Mouse (Mus musculus) brain, adult 2 months (tissue): ENCODE data around the gene Ajm1.

Experiments used
- DNase-seq: peaks from one replicate; pipeline ENCODE4 v3.0.0; 2011; ENCODE audit warnings: low read depth, low spot score

Ajm1 gene

DNA sequence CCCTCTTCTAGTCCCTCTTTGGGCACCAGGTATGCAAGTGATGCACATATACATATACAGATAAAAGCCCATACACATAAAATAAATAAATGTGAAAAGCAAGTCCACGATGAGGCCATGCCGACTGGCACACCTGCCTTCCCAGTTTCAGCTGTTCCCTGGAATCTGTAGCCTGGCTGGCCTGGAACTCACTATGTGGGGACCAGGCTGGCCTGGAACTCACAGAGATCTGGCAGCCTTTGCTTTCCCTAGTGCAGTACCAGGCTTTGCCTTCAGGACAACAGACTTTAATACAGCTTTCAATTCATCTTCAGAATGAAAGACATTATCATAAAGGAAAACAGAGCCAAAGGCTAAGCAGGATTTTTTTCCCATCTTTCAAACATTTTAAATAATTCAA, 47.9 kb downstream of the Ajm1 start:
- no peak for DNase-seq

DNA sequence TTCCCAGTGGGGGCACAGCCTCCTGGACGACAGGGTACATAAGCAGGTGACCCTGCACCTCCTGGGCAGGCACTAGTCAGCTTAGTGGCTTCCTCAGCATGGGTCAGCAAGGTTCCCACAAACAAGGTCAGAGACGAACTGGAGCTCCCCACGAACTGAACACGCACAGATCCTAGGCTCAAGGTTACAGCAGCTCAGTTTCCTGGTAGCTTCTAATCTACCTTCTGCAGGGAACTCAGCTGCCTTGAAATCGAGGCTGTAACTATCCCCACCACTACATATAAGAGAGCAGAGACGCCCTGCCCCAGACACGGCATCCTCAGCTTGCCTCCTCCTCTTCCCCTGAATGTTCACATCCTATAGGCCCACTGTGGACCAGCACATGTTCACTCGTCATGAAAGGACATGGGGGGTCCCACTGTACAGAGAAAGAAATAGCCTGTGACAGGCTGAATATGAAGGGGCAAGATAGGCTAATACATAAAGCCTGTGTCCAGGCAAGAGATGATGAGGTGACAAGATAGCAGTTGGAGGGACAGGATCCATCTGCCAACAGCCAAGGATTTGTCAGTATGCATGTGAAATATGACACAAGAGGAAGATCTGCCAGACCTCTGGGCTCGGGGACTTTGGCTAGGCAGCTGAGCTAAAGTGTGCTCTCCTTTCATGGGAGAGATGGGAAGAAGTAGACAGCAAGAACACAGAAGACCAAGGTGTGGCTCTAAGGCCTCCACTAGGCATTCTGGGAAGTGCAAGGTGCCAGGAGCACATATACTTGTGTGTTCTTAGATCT, 54.9 kb downstream of the Ajm1 start:
- DNase-seq, result no peak
